Mouse (Mus musculus) right cerebral cortex, postnatal 10 days (tissue): ENCODE results near the gene Trp53i11.

Source experiments
- DNase-seq, 2 experiments: peaks; one replicate each; pipeline ENCODE4 v3.0.0; 2021; ENCODE audit warnings: low spot score in 2 of 2

Gene Trp53i11

GRCm38 (mm10) chr2:93242166-93242565, 54.8 kb downstream of the Trp53i11 start:
- DNase-seq = no peak

GRCm38 (mm10) chr2:93243439-93244089, 56.2 kb downstream of the Trp53i11 start:
- DNase-seq = no peak

- DNase-seq = no peak
These were observed 56.7 kb downstream of the Trp53i11 start for GRCm38 (mm10) chr2:93244090-93244443.

- DNase-seq = no peak
These were observed 61.7 kb downstream of the Trp53i11 start for GRCm38 (mm10) chr2:93249058-93249457.

- DNase-seq = no peak
These were observed 63.3 kb downstream of the Trp53i11 start for GRCm38 (mm10) chr2:93250611-93251010.
